Mouse (Mus musculus): Measurements from ENCODE around the gene Anapc11.

GRCm38 (mm10) chr11:120571754-120572416 is 26.3 kb upstream of the Anapc11 start:
- no peak for TF ChIP-seq CTCF (IDR thresholded peaks at IDR 0.05; ENCODE audit: control insufficient read depth, insufficient read depth, insufficient read length)
- no peak for TF ChIP-seq MAX (IDR thresholded peaks at IDR 0.05)
- TF ChIP-seq USF1 (IDR thresholded peaks at IDR 0.05; ENCODE audit: low read depth): no peak
- no peak for TF ChIP-seq MYOD1 (IDR thresholded peaks at IDR 0.05; ENCODE audit: control insufficient read depth, insufficient read length, low read depth)

Data from C2C12 (cell line).